Mouse (Mus musculus) thymus, adult 2 months (tissue): ENCODE results near the gene Aurkb. TPM values are rescaled to one million over a fixed set of nuclear protein-coding genes. Genes with fewer than 3 reads are reported as not detected.
A peak's percentile ranks its signal among the peaks of the same experiment; 100 is the strongest.

Experiments used
- DNase-seq: peaks from one replicate; pipeline ENCODE4 v3.0.0; 2021
- H3K27ac ChIP-seq: fragments of 200-500 bp; 2 replicates; pipeline ENCODE4 v1.5.1; 2012; ENCODE audit warnings: low read length, control low read depth; ENCODE audit not compliant: control insufficient read depth, insufficient read depth
- H3K27me3 ChIP-seq: fragments of 200-500 bp; 2 replicates; pipeline ENCODE4 v1.6.1; 2012; ENCODE audit warnings: mild to moderate bottlenecking, low read length, moderate library complexity, mixed read lengths; ENCODE audit not compliant: control insufficient read depth, insufficient read depth
- H3K36me3 ChIP-seq: fragments of 200-500 bp; 2 replicates; pipeline ENCODE4 v1.6.1; 2012; ENCODE audit warnings: mild to moderate bottlenecking, low read length, moderate library complexity; ENCODE audit not compliant: control insufficient read depth, insufficient read depth
- H3K4me1 ChIP-seq: fragments of 200-500 bp; replicated peaks from 2 replicates; pipeline ENCODE4 v1.6.1; 2012; ENCODE audit warnings: low read length; ENCODE audit not compliant: control insufficient read depth, insufficient read depth
- H3K4me3 ChIP-seq: fragments of 200-500 bp; 2 replicates; pipeline ENCODE4 v1.5.1; 2012; ENCODE audit warnings: mild to moderate bottlenecking, low read length, control low read depth, moderate library complexity; ENCODE audit not compliant: control insufficient read depth, insufficient read depth
- CTCF ChIP-seq: fragments of 200-500 bp; IDR thresholded peaks from 2 replicates; pipeline ENCODE4 v1.5.1; 2012; ENCODE audit warnings: mild to moderate bottlenecking, control low read depth, low read length, moderate library complexity, borderline replicate concordance; ENCODE audit not compliant: control insufficient read depth, poor library complexity, insufficient read depth; ENCODE audit errors: extremely low read depth
- POLR2A ChIP-seq: fragments of 200-500 bp; IDR thresholded peaks from 2 replicates; pipeline ENCODE4 v1.6.1; 2012; ENCODE audit warnings: mild to moderate bottlenecking, low read length, control low read depth, moderate library complexity; ENCODE audit not compliant: control insufficient read depth, poor library complexity, insufficient read depth; ENCODE audit errors: extremely low read depth
- WGBS: fragments of 180-500 bp; shearing (Covaris S2); methylation state at CpG from one replicate; pipeline ENCODE4 v1.1.7; 2018; 5-methylcytosine and 5-hydroxymethylcytosine counted together
- polyA plus RNA-seq: library from polyadenylated mRNA; depleted of rRNA; stranded (reverse); fragments of >200 nt; gene quantifications from 2 replicates; pipeline ENCODE4 v1.2.3, GENCODE M21; 2012

Gene Aurkb
- polyA plus RNA-seq, 1 experiment: 192 TPM

DNA sequence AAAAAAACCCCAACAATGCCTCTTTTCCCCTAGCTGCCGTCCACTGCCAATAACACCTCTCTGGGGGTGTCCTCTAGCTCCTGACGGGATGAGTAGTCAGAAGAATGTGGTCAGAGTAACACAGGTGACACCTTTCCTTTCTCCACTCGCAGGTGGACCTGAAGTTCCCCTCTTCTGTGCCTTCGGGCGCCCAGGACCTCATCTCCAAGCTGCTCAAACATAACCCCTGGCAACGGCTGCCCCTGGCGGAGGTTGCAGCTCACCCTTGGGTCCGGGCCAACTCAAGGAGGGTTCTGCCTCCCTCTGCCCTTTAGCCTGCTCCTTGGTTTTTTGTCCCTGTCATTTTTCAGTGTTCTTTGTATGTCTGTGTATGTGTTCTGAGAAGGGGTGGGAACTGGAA, 5.3 kb downstream of the Aurkb start:
- no peak overlapping the region for H3K27ac ChIP-seq
- H3K4me3 ChIP-seq: no peak overlapping the region
- 96% methylated on average over 8 of the region's 8 CpGs for WGBS
- no peaks in the 10 kb centered on the region for H3K27me3 ChIP-seq
- peaks cover 4% of the 10 kb centered on the region for H3K36me3 ChIP-seq
- H3K4me1 ChIP-seq: peaks cover 20% of the 10 kb centered on the region
- TF ChIP-seq POLR2A (no peak), CTCF (no peak)
- DNase-seq: no peak

DNA sequence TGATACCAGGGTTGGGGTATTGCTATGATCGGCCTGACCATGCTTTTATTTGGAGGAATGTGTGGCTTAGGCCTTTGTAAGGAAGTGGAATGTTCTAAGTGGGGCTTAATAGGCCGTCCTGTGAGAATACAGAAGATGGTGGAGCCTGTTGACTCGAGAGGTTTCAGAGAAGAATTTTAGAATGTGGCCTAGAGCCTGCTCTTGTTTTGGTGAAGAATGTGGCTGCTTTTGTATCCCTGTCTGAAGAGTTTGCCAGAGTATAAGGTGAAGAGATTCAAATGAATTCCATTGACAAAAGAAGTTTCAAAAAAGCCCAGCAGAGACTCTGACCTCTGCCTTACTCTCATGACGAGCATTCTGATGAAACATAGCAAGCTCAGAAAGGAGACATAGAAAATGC, 6.3 kb downstream of the Aurkb start:
- Histone ChIP-seq H3K36me3 (peaks cover 4% of the 10 kb centered on the region), H3K4me1 (peaks cover 16% of the 10 kb centered on the region), H3K27ac (no peak overlapping the region), H3K27me3 (no peaks in the 10 kb centered on the region), H3K4me3 (no peak overlapping the region)
- no peak for TF ChIP-seq POLR2A
- no peak for TF ChIP-seq CTCF
- WGBS: 94% methylated on average over 4 of the region's 4 CpGs
- no peak for DNase-seq

DNA sequence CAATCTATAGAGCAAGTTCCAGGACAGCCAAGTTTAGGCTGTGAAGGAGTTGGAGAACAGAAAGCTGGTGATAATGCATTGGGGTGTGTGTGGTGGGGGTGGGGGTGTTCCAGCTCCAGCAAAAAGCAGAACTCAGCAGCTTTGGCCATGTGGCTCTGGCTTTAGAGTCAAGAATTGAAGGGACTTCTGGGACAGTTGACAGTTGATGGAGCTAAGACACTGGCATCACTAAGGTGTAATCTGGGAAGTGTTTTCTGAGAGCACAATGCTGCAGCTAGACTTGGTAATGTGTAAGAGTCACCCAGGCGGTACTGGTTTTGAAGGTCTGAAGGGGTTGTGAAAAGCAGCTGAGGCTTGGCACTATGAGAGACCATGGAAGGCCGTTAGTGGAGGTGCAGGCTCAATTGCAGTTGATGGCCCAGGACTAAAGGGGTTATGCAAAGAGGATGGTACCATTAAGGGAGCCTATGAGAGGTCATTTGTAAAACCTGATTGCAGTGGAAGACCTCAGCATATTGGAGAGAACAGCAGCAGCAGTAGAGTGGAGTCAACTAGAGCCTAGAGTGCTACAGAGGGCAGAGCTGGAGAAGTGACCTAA, 7.5 kb downstream of the Aurkb start:
- Histone ChIP-seq H3K36me3 (peaks cover 4% of the 10 kb centered on the region), H3K27me3 (no peaks in the 10 kb centered on the region), H3K27ac (no peak overlapping the region), H3K4me1 (peaks cover 12% of the 10 kb centered on the region), H3K4me3 (no peak overlapping the region)
- DNase-seq: no peak
- no peak for TF ChIP-seq CTCF
- TF ChIP-seq POLR2A: no peak
- WGBS: 99% methylated on average over 2 of the region's 2 CpGs

DNA sequence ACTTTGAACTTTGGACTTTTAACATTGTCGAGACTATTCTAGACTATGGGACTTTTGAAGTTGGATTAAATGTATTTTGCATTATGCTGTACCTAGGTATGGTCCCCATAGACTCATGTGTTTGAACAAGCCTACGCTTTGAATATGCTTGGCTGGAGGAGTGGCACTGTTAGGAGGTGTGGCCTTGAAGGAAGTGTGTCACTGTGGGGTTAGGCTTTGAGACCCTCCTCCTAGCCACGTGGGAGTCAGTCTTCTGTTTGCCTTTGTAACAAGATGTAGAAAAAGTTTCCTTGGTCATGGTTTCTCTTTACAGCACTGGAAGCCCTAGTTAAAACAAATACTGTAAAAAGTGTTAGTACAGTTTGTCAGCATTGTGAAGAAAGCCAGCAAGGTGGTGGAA, 8.4 kb downstream of the Aurkb start:
- Histone ChIP-seq H3K4me3 (no peak overlapping the region), H3K36me3 (peaks cover 4% of the 10 kb centered on the region), H3K4me1 (peaks cover 18% of the 10 kb centered on the region), H3K27me3 (no peaks in the 10 kb centered on the region), H3K27ac (no peak overlapping the region)
- WGBS: 31% methylated on average over 3 of the region's 3 CpGs
- no peak for DNase-seq
- no peak for TF ChIP-seq POLR2A
- no peak for TF ChIP-seq CTCF

DNA sequence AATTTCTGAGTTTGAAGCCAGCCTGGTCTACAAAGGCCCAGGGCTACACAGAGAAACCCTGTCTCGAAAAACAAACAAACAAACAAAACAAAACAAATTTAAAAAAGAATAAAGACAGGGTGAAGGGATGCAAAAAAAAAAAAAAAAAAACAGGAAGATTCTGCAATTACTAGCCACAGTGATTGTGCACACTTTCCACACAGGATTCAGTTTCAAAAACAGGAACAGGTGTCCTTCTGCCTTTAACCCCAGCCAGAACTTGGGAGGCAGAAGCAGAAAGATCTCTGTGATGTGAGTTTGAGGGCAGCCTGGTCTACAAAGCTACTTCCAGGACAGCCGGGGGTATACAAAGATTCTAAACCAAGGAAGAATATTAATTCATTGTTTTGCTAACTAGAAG, 12.8 kb downstream of the Aurkb start:
- peak overlapping the region; percentile 75 for H3K27ac ChIP-seq
- H3K4me1 ChIP-seq: peaks cover 29% of the 10 kb centered on the region
- WGBS: 51% methylated on average over 2 of the region's 2 CpGs
- H3K4me3 ChIP-seq: peak overlapping the region; percentile 92
- DNase-seq: no peak
- no peaks in the 10 kb centered on the region for H3K36me3 ChIP-seq
- TF ChIP-seq POLR2A: no peak
- H3K27me3 ChIP-seq: no peaks in the 10 kb centered on the region

DNA sequence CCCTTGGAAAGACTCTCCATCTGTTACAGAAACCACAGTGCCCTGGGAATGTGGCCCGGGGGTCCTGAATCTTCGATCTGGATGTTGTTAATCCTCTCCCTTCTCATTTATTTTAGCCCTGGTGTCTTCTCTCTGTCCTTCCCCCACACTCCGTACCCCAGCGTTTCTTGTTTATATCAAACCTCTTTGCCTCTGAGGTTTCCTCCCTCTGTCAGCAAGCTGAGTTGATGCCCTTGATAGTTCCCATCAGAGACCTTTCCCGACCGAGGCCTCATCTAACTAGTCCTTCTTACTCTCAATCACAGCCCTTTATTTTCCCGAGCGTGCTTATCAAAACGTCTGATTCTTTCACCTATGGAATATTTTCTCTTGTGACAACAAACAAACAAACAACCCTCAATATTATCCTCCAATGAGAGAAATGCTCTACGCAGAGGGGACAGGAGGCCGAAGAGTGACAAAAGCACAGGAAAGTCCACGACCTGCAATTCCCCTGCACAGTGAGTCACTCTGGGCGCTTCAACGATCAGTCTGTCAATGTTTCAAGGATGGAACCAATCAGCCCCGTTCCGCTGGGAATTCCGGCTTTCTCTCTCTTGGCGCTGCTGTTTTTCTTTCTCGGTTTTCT, 13.4 kb downstream of the Aurkb start:
- Histone ChIP-seq H3K27ac (peak overlapping the region; percentile 75), H3K36me3 (no peaks in the 10 kb centered on the region), H3K4me3 (peak overlapping the region; percentile 92), H3K27me3 (no peaks in the 10 kb centered on the region), H3K4me1 (peaks cover 30% of the 10 kb centered on the region)
- TF ChIP-seq POLR2A (no peak), CTCF (no peak)
- WGBS: under 1% methylated on average over 19 of the region's 19 CpGs
- no peak for DNase-seq
